Mouse (Mus musculus): Measurements from ENCODE around the gene Kif13a. TPM values are rescaled to one million over a fixed set of nuclear protein-coding genes. Genes with fewer than 3 reads are reported as not detected.

The Kif13a gene
- total RNA-seq, 2 experiments from 2014 or later = 66.5 to 70.1 TPM

GRCm38 (mm10) chr13:46883976-46884375 is 45.7 kb downstream of the Kif13a start:
- no peak for DNase-seq

- peak; percentile 54 for DNase-seq
Observed at GRCm38 (mm10) chr13:46883381-46883780, 46.3 kb downstream of the Kif13a start.

GRCm38 (mm10) chr13:46880736-46881135 is 48.9 kb downstream of the Kif13a start:
- no peak for DNase-seq

GRCm38 (mm10) chr13:46880243-46880642 is 49.4 kb downstream of the Kif13a start:
- DNase-seq = no peak

GRCm38 (mm10) chr13:46877049-46877448 is 52.6 kb downstream of the Kif13a start:
- DNase-seq = no peak

GRCm38 (mm10) chr13:46875377-46875776 is 54.3 kb downstream of the Kif13a start:
- no peak for DNase-seq

- DNase-seq = no peak
Observed at GRCm38 (mm10) chr13:46872732-46873131, 56.9 kb downstream of the Kif13a start.

GRCm38 (mm10) chr13:46872194-46872593 is 57.5 kb downstream of the Kif13a start:
- no peak for DNase-seq

GRCm38 (mm10) chr13:46869464-46869863 is 60.2 kb downstream of the Kif13a start:
- peak; percentile 27 for DNase-seq

- DNase-seq = no peak
Observed at GRCm38 (mm10) chr13:46863169-46863748, 66.4 kb downstream of the Kif13a start.

- no peak for DNase-seq
Observed at GRCm38 (mm10) chr13:46859876-46860275, 69.8 kb downstream of the Kif13a start.

GRCm38 (mm10) chr13:46859173-46859572 is 70.5 kb downstream of the Kif13a start:
- no peak for DNase-seq

- DNase-seq = no peak
Observed at GRCm38 (mm10) chr13:46858835-46859152, 70.9 kb downstream of the Kif13a start.

- DNase-seq = no peak
Observed at GRCm38 (mm10) chr13:46858143-46858834, 71.4 kb downstream of the Kif13a start.

- DNase-seq = no peak
Observed at GRCm38 (mm10) chr13:46854456-46854855, 75.2 kb downstream of the Kif13a start.

- DNase-seq = no peak
Observed at GRCm38 (mm10) chr13:46852470-46852869, 77.2 kb downstream of the Kif13a start.

- DNase-seq = no peak
Observed at GRCm38 (mm10) chr13:46845456-46845855, 84.2 kb downstream of the Kif13a start.

GRCm38 (mm10) chr13:46844561-46845235 is 85.0 kb downstream of the Kif13a start:
- DNase-seq = no peak

GRCm38 (mm10) chr13:46843646-46844045 is 86.0 kb downstream of the Kif13a start:
- no peak for DNase-seq

- peak; percentile 36 for DNase-seq
Observed at GRCm38 (mm10) chr13:46842185-46842584, 87.5 kb downstream of the Kif13a start.

GRCm38 (mm10) chr13:46841668-46842067 is 88.0 kb downstream of the Kif13a start:
- DNase-seq = no peak

- no peak for DNase-seq
Observed at GRCm38 (mm10) chr13:46840676-46841075, 89.0 kb downstream of the Kif13a start.

GRCm38 (mm10) chr13:46839236-46839635 is 90.4 kb downstream of the Kif13a start:
- no peak for DNase-seq

- DNase-seq = no peak
Observed at GRCm38 (mm10) chr13:46838551-46838950, 91.1 kb downstream of the Kif13a start.

All from gastrocnemius, postnatal 25 days (tissue).